Mouse (Mus musculus) spleen, adult 18-20 months (tissue): ENCODE data around the gene Gm20662.
"Not testable (repeated sequence)": the region's sequence is repeated elsewhere in the genome, so short reads cannot be mapped to it uniquely, and the experiment has no call there.

ENCODE experiments used
- DNase-seq, 2 experiments: peaks; one replicate each; pipeline ENCODE4 v3.0.0; 2022; ENCODE audit warnings: mixed read lengths in 2 of 2

The Gm20662 gene

DNA sequence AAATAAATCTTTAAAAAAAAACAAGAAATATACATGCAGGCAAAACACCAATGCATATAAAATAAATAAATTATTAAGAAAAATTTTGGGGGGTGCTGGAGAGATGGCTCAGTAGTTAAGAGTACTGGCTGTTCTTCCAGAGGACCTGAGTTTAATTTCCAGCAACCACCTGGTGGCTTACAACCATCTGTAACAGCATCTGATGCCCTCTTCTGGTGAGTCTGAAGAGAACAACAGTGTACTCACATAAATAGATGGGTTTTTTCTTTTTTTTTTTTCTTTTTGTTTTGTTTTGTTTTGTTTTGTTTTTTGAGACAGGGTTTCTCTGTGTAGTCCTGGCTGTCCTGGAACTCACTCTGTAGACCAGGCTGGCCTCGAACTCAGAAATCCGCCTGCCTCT lies 17.4 kb downstream of the Gm20662 start:
- not testable (repeated sequence) for DNase-seq

DNA sequence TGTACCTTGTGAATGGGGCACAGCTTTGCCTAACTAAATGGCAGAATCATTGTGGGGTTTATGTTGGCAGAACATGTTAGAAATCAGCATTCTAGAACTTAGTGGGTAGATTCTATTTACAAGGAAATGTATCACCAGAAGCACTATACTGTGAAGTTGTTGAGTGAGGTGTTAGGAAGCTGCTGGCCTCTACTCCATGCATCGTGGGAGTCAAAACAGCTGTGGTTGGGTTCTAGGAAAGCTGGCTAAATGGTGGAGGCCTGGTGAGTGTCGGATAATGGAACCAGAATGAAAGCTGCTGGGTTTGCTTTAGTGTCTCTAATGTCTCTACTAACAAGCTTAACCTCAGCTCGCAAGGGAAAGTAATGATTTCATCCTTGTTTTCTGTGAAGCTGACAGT lies 21.0 kb downstream of the Gm20662 start:
- DNase-seq, result no peak

DNA sequence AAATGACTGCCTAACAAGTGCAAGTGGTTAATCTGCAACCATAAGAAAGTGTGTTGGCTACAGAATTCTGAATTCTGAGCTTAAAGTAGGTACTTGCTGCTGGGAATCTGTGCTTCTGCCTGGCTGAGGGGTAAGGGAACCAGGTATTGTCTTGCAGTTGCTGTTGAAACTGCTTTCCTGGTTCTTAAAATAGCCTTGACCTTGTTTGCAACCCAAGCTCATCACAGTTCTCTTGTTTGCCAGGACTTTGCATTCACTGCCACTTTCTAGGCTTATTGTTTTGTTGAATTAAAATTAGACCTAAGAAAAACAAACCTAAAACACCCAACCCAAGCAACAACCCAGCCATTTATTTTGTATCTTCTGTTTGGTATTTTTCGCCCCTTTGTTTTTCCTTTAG lies 24.6 kb downstream of the Gm20662 start:
- DNase-seq, result no peak

DNA sequence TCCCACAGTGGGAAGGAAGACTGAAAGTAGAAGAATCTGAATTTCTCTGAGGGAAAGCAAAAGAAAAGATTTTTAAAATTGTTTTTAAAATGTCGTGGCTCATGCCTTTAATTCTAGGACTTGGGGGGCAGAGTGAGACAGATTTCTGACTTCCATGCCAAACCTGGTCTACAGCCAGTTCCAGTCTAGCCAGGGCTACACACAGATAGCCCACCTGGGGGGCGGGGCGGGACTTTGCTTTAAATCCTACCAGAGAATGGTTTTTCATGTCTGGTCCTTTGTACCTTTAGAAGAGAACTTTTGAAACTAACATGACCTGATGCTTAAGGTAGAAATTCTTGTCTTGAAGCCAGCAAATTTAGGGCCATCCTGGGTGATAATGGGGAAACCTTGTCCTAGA lies 27.1 kb downstream of the Gm20662 start:
- no peak for DNase-seq

DNA sequence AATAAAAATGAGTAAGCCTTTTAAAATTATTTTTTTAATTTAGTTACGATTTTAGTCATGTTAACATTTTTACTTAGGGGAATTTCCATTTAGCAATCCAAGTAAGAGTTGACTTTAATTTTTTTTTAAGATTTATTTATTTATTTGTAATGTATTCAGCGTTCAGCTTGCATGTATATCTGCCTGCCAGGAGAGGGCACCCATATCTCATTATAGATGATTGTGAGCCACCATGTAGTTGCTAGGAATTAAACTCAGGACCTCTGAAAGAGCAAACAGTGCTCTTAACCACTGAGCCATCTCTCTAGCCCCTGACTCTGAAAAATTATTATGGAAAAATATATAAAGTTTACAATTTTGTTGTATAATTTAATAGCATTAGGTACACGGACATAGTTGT lies 30.4 kb downstream of the Gm20662 start:
- no peak for DNase-seq

DNA sequence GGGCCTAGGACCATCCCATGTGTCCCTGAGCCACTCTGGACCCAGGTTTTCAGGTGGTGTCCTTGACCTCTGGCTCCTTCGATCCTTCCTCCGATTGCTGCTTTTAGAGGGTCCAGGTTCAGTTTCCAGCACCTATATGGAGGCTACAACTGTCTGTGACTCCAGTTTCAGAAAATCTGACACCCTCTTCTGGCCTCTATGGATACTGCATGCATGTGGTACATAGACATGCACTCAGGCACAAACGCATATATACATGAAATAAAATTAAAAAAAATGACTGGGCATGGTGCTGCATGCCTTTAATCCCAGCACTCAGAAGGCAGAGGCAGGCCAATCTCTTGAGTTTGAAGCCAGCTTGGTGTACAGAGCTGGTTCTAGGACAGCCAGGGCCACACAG lies 31.7 kb downstream of the Gm20662 start:
- DNase-seq, result no peak

DNA sequence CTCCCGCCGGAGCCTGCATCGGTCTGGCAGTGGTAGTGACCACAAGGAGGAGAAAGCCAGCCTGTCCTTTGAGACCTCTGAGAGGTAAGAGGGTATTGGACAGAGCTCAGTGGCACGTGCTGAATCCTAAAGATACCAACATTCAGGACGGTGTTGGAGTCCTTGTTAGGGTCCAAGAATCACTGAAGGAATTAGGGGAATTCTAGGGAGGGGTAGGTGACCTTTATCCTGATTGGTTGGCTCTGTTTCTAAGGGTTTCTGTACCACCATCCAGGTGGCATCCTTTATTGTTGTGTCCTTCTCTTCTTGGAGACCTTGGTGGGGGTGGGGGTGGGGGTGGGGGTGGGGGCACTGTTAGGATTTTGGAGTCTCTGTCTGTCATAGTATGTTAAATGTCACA lies 36.0 kb downstream of the Gm20662 start:
- DNase-seq, result no peak

DNA sequence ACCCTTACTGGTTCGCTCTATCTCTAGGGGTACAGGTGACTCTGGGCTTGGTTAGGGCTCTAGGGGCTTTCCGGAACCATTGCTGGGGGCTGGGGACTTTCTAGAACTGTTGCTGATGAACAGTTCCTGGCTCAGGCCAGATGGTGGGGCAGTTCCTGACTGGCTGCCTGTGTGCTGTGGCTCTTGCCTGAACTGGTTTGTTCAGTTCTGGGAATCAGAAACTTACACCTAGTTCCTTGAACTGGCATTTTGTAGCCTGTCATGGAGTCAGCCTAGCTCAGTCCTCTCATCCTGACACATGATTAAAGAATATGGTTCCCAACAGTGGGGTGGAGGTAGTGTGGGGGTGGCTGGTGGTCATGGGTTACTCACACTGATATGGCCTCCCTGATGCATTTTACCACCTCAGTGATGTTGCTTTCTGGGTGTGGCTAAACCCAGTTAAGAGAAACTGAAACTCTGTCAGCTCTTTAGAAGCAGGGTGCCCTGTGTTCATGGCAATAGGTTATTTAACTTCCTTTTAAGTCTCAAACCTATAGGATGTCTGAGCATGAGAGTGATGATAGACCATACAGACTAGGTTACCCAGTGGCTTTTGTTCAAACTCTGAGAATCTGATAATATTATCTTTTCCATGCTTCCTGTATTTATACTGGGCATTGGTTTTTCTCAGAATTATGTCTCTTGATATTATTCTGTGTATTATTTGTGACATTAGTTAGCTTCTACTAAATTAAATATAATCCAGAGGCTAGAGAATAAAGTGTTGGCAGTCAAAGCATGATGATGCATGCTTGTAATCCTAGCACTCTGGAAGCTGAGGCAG lies 39.4 kb downstream of the Gm20662 start:
- DNase-seq, result no peak

DNA sequence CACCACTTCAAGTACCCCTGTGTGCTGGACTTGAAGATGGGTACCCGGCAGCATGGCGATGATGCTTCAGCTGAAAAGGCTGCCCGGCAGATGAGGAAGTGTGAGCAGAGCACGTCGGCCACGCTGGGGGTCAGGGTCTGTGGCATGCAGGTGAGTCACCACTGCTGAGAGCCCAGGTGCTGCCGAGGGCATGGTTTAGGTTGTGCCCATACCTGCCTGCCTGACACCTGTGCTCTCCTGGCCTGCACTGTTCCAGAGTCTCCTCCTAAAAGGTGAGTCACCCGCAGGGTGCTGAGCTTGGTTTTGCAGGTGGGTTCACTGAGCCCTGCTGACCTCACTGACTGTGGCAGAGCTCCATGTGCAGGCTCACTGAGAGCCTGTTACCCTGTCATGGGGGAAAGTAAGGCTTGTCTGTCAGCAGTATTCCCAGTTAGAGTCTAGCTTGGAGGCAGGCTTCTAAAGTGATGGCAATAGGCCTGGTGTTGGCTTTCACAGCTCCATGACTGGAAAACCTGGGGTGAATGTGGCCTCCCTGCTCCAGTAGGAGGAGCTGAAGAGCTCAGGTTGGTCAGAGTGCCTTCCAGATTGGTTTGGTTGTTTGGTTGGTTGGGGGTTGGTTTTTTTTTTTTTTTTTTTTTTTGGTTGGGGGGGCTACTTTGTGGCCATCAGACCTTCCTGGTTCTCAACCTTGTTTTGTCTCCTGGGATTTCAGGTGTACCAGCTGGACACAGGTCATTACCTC lies 48.8 kb downstream of the Gm20662 start:
- DNase-seq, result no peak

DNA sequence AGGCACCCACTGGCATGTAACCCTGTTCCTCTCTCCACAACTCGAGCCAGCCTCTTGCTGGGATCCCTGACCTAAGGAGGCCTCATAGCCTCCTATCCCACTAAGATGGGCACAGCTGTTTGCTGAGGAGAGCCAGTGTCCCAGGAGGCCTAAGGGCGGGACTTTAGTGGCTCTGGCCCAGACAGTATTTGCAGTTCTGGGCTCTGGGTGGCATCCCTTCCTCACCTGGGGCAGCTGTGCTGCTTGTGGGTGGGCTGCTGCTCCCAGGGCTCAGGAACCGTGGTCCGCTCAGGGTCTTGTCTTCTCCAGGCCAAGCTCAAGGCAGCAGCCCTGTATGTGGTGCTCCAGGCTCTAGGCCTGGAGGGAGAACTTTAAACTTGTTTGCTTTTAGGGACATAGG lies 50.4 kb downstream of the Gm20662 start:
- DNase-seq, result no peak

DNA sequence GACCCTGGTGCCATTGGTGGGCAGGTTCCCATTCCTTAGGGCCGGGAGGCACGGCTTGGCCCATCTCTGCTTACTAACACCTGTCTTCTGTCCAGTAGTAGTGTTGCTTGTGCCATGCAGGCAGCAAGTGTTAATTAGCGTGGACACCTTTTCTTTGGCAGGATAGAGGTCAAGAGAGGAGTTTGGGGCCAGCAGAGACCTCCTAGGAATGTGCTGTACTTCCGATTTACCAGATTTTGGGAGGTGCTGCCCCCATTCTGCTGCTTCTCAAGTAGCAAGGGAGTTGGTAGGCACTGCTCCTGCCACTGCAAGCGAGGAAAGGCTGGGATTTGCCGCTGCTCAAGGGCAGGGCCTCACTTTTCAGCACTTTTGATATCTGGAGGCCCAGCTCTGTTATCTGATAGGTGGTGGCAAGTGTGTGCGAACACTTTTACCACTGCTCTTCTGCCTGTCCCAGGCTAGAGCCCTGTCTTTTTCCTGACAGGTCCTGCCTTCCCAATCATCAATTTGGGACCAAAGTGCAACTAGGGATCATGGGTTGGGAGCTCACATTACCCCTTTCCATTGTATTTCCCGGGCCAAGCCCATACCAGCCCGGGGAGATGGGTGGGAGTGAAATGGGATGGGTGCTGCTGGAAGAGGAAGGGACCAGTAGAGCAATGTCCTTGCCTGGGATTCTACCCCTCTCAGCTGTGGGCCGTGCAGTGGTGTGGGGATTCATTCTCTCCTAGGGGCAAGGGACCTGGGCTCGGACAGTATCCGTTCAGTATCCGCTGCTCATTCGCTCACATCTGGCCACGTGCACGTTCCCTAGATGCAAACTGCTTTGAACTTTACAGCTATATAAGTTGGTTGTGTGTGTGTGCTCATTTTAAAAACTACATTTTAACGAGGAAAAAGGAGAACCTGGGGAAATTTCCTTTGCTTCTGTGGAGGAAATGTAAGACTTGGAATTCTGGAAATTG lies 51.7 kb downstream of the Gm20662 start:
- DNase-seq, result no peak

DNA sequence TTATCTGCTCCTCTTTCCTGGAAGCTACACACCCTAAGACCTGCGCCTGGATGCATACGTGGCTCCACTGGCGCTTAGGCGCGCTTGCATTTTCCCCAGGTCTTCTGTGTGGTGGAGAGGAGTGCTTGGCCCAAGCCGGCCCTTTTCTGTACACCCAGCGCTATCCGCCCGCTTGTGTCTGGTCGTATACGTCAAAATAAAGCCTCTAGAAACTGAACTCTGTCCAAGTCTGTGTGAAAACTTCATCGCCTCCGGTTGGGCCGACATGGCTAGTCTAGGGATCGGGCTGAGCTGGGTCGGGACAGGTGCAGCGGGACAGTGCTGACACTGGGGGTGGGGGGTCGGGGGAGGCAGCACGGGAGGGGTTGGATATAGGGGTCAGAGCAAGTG lies 52.4 kb downstream of the Gm20662 start:
- no peak for DNase-seq

DNA sequence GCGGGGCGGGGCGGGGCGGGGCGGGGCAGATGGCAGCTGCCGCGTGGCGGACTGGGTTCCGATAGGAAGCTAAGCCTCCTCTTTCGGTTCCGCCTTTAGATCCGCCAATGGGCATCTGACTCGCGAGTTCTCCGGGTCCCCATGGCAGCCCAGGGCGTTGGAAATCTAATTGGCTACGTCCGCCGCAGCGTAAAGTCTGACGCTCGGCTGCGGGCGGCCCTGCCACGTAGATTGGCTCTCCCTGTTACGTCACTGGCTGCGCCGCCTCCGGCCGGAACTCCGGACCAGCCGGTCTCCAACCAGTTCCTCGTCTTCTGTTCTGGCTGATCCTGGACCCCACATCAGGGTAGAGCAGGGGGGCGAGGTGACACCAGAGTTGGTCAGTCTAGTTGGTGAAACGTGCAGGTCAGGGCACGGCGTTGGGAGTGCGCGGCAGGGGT lies 52.9 kb downstream of the Gm20662 start, which contains the start of gene Gmppb:
Gene Gmppb, plus strand, starts transcription at position 227 of the 440 bp plus-strand sequence.
- DNase-seq, result peak; percentile 89 to 96

DNA sequence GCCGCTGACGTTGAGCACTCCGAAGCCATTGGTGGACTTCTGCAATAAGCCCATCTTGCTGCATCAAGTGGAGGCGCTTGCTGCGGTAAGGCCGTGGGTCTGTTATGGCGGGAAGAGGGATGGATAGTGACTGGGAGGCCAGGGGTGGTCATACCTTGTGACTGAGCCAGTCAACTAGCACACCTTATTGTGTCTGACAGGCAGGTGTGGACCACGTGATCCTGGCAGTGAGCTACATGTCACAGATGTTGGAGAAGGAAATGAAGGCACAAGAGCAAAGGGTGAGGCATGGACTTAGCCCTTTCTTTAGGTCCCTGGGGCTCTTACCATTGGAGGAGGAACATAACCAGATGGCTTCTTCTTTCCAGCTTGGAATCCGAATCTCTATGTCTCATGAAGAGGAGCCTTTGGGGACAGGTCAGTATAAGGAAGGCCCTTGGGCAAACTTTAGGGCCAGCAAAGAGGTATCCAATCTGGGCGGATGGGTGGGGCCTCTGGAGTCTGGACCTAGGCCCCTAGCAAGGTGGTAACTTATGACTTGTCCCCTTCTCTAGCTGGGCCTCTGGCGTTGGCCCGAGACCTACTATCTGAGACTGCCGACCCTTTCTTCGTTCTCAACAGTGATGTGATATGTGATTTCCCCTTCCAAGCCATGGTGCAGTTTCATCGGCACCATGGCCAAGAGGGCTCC lies 53.6 kb downstream of the Gm20662 start:
- no peak for DNase-seq

DNA sequence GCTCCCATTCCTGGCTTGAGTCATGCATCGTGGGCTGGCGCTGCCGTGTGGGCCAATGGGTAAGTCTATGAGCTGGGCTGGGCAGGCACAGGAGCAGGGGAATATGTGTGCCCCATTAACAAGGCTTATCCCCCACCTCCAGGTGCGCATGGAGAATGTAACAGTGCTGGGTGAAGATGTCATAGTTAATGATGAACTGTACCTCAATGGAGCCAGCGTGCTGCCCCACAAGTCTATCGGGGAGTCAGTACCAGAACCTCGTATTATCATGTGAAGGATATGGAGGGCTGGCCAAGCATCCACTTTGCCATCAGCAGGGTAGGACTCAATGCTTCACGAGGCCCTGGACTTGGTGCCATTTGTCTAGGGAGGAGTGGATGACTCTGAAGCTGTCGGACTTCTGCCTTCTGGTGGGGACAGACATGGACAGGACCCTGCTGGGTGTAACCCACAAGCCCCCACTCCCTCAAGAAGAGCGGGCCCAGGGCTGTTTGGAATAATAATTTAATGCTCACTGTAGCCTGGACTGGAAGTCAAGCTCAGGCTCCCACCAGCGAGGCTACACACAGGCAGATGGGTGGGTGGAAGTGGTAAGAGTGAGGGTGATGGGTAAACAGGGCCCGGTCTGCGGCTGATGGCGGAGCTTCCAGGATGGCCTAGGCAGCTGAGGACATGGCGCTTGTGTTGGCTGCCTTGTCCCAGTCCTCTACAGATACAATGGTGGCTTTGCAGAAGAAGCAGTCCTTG lies 55.2 kb downstream of the Gm20662 start:
- DNase-seq, result no peak

DNA sequence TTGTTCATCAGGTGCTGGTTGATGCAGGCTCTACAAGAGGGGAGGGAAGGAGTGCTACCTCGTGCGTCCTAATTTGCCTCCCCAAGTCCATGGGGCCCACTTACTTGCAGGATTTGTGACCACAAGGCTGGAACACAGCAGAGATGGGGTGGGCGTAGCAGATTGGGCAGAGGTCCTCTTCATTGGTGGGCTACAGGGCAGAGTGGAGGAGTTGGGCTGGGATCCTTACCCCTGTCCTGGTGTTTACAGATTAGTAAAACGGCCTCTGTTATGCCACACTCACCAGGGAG lies 55.7 kb downstream of the Gm20662 start:
- no peak for DNase-seq

DNA sequence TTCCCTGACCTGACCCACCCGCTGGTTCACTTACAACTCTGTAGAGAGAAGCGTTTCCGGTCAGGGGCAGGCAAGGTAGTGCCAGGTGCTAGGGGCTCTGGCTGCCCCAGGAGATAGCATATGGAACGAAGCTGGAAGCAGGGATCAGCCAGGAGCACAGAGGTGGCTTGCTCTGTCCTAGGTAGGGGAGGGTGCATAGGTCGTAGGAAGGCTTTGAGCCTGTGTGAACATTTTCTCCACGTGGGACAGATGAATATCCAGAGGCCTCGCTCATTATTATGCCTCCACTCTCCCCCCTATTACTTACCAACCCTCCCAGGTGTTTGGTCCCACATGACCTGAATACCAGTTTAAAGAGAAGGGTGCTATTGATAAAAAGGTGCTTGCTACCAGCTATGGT lies 56.3 kb downstream of the Gm20662 start:
- DNase-seq, result no peak

DNA sequence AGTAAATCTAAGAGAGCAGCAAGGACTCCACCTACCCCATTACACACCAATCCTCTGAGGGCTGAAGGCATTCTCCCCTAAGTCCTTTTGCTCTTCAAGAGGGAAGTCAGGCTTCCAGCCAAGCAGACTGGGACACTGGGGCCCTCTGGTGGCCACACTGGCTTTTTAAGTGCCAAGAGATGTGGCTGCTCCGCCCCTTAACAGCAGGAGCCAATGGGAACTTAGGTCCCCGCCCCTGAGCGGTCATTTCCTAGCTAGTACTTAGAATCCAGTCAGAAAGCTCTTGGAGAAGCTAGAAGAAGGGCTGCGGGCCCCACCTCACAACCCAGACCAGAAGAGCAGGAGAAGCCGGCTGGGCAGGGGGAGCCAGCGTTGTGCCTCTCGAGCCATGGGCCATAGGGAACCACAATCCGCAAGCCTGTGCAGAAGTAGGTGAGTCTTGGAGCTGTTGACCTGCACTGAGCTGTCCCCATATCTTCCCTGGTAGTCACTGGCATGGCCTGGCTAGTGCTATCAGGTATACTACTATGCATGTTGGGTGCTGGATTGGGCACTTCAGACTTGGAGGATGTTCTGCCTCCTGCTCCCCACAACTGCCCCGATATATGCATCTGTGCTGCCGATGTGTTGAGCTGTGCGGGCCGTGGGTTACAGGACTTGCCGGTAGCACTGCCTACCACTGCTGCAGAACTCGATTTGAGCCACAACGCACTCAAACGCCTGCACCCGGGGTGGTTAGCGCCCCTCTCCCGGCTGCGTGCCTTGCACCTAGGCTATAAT lies 56.9 kb downstream of the Gm20662 start, which contains the start of gene Amigo3:
Gene Amigo3, plus strand, starts transcription at position 275 of the 780 bp plus-strand sequence.
- DNase-seq, result peak; percentile 90 to 96

DNA sequence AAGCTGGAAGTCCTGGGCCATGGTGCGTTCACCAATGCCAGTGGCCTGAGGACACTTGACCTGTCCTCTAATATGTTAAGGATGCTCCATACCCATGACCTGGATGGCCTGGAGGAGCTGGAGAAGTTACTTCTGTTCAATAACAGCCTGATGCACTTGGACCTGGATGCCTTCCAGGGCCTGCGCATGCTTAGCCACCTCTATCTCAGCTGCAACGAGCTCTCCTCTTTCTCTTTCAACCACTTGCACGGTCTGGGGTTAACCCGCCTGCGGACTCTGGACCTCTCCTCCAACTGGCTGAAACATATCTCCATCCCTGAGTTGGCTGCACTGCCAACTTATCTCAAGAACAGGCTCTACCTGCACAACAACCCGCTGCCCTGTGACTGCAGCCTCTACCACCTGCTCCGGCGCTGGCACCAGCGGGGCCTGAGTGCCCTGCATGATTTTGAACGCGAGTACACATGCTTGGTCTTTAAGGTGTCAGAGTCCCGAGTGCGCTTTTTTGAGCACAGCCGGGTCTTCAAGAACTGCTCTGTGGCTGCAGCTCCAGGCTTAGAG lies 57.6 kb downstream of the Gm20662 start:
- no peak for DNase-seq

DNA sequence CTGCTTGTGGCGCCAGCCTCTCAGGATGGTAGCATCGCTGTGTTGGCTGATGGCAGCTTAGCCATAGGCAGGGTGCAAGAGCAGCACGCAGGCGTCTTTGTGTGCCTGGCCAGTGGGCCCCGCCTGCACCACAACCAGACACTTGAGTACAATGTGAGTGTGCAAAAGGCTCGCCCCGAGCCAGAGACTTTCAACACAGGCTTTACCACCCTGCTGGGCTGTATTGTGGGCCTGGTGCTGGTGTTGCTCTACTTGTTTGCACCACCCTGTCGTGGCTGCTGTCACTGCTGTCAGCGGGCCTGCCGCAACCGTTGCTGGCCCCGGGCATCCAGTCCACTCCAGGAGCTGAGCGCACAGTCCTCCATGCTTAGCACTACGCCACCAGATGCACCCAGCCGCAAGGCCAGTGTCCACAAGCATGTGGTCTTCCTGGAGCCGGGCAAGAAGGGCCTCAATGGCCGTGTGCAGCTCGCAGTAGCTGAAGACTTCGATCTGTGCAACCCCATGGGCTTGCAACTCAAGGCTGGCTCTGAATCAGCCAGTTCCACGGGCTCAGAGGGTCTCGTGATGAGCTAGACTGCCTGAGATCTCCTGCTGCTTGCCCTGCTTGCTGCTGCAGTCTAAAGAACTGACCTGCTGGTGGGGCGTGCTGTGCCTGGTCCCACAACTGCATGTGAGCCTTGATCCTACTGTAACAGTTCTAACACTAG lies 58.3 kb downstream of the Gm20662 start:
- no peak for DNase-seq
